Mouse (Mus musculus): Measurements from ENCODE around the gene Immp2l.

Immp2l gene

DNA sequence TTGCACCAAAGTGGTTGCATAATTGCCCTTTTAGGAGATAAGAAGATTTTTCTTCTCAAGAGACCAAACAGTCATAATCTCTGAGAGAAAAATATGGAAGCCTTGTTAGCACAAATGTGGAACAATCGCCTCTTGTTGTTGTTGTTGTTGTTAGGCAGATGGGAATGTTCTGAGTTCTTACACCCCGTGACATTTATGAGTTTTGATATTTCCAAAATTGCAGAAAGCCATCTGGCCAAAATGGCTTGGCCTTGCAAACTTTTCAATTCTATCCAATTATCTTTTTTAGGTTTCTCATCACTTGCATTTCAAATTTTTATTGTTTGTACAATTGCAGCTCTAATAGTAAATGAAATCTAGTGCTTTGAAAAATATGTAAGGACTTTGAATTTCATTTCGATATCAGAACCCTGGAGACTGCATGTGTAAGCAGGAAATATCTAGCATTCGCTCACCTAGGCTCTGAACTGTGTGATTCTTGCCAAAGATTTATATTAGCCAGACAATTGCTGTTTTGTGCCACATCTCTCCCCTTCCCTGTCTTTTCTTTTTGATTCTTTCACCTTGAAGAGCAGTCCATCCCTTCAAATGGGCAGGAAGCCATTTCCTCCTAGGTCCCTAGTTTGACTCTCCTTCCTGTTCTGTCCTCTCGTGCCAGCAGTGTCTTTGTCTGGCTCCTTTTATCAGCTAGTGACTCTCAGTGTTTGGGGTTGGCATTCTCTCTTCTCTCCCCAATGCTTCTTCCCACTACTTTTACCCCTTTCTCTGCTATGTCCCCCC lies 412.5 kb downstream of the Immp2l start:
- no peak for DNase-seq (ENCODE audit: low spot score)

GRCm38 (mm10) chr12:41438446-41438845 lies 414.6 kb downstream of the Immp2l start:
- DNase-seq (ENCODE audit: low spot score): no peak

DNA sequence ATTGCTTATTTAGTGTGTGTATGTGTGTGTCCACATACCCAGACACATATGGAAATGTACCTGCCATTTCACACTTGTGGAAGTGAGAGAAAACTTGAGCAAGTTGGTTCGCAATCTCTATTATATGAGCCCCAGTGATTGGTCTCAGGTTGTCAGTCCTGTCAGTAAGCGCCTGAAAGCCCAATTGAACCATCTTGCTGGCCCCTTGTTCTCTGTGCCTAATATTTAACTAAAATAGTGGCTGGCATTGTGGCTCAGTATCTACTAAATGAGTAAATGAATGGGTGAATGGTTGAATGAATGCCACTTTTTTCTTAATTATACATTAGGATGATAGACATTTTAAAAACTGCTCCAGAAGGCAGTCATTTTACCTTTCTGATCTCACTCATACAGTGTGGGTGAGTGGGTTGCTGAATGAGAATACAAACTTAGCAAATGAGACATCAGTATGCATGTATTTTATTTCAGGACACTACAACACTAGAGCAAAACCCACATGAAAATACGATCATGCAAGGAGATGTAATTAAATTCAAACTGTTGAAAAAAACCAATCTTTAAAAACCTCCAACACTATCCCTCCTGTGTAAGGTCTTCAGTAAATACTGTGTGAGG lies 444.6 kb downstream of the Immp2l start:
- no peak for DNase-seq (ENCODE audit: low spot score)

GRCm38 (mm10) chr12:41469096-41469801 lies 445.4 kb downstream of the Immp2l start:
- no peak for DNase-seq (ENCODE audit: low spot score)

GRCm38 (mm10) chr12:41481486-41481885 lies 457.6 kb downstream of the Immp2l start:
- no peak for DNase-seq (ENCODE audit: low spot score)

- no peak for DNase-seq (ENCODE audit: low spot score)
Observed at GRCm38 (mm10) chr12:41483091-41483592, 459.3 kb downstream of the Immp2l start.

- no peak for DNase-seq (ENCODE audit: low spot score)
Observed at GRCm38 (mm10) chr12:41483593-41484451, 459.9 kb downstream of the Immp2l start.

- DNase-seq (ENCODE audit: low spot score): no peak
Observed at GRCm38 (mm10) chr12:41484689-41485511, 461.0 kb downstream of the Immp2l start.

- peak; percentile 5 for DNase-seq (ENCODE audit: low spot score)
Observed at GRCm38 (mm10) chr12:41485512-41486215, 461.8 kb downstream of the Immp2l start.

DNA sequence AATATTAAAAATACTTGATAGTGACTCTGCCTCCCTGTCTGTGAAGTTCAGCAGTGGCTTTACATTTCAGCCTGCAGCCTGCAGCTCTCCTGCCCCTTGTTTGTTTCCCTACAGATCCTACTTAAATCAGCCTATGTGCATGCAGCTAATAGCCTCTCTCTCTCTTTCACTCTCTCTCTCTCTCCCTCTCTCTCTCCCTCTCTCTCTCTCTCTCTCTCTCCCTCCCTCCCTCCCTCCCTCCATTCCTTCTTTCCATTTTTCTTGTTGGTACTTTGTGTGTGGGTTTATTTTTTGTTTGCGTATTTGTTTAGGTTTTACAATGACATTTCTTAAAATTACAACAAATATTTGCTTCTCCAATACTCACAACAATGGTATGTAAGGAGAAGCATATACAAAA lies 462.4 kb downstream of the Immp2l start, which contains the start of gene Lrrn3:
Lrrn3 (minus strand) TSS at position 101 of the 400 bp plus-strand sequence.
- no peak for DNase-seq (ENCODE audit: low spot score)

- peak; percentile 17 for DNase-seq (ENCODE audit: low spot score)
Observed at GRCm38 (mm10) chr12:41487005-41487404, 463.1 kb downstream of the Immp2l start.

- no peak for DNase-seq (ENCODE audit: low spot score)
Observed at GRCm38 (mm10) chr12:41494620-41495019, 470.7 kb downstream of the Immp2l start.

- no peak for DNase-seq (ENCODE audit: low spot score)
Observed at GRCm38 (mm10) chr12:41500049-41500820, 476.3 kb downstream of the Immp2l start.

- DNase-seq (ENCODE audit: low spot score): no peak
Observed at GRCm38 (mm10) chr12:41508610-41509009, 484.7 kb downstream of the Immp2l start.

DNA sequence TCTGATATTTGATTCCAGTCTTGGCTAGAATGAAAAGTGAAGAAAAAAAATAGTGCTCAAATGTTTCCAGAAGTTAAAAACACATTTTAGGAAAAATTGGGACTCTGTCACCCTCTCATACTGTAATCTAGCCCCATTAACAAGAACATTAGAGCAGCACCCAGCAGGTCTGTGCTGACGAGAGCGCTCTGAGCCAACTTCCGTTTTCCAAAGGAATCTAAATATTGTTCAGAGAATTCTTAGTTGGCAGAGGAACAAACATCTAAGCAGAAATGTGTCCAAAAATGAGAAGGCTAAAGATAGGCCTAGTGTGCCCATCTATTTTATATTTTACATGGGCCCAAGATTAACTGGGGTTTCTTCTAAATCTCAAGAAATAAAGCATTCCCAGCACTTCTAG lies 486.7 kb downstream of the Immp2l start:
- no peak for DNase-seq (ENCODE audit: low spot score)

- DNase-seq (ENCODE audit: low spot score): no peak
Observed at GRCm38 (mm10) chr12:41518897-41519296, 495.0 kb downstream of the Immp2l start.

DNA sequence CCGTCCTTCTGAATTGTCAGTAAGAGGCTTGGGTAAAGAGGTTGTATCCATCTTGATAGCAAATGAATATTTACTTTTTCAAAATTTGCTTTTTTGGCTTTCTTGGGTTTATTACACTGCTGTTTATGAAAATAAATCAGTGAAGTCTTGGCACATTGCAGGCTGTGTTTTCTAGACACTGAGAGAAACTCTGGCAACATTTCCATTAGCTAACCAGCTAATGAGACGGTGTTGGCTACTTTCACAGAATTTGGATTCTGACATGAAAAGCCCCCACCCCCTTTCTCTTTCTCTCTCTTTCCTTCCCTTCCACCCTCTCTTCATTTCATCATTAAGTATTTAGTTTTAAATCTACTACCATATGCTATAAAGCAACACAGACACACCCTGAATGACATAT lies 496.4 kb downstream of the Immp2l start:
- no peak for DNase-seq (ENCODE audit: low spot score)

- no peak for DNase-seq (ENCODE audit: low spot score)
Observed at GRCm38 (mm10) chr12:41521671-41522070, 497.8 kb downstream of the Immp2l start.

DNA sequence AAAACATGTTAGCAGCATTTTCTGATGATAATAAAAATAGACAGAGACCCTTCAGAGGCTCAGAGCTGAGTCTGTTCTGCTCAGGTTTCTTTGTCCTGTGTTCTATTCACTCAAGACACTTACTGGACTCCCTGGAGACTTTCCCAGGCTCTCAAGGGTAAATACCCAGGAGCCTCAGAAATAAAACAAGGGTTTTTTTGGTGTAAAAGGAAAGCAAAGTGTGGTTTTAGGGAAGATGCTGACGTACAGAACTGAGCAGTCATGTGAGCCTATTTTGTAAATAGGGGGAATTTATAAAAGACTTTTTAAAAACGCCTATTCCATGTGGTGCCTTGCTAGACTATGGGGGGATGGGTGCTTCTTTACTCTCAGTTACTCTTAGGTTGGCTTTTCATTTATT lies 502.8 kb downstream of the Immp2l start:
- no peak for DNase-seq (ENCODE audit: low spot score)

Data from yolk sac, embryonic 10.5 days (tissue).